Mouse (Mus musculus): Measurements from ENCODE around the gene Tbc1d9b.

Gene Tbc1d9b

GRCm38 (mm10) chr11:50210505-50211151, 79.4 kb downstream of the Tbc1d9b start, which contains the start of the genes Sqstm1 and Mgat4b:
Gene Sqstm1 (minus strand): TSS chr11:50210827.
Gene Mgat4b (plus strand): TSS chr11:50210890.
- peak; percentile 86 for DNase-seq (ENCODE audit: low spot score)

GRCm38 (mm10) chr11:50211322-50212059, 80.3 kb downstream of the Tbc1d9b start:
- no peak for DNase-seq (ENCODE audit: low spot score)

GRCm38 (mm10) chr11:50212060-50212739, 81.0 kb downstream of the Tbc1d9b start:
- DNase-seq (ENCODE audit: low spot score): no peak

GRCm38 (mm10) chr11:50212848-50213758, 81.9 kb downstream of the Tbc1d9b start:
- DNase-seq (ENCODE audit: low spot score): peak; percentile 62

GRCm38 (mm10) chr11:50214631-50215030, 83.4 kb downstream of the Tbc1d9b start:
- no peak for DNase-seq (ENCODE audit: low spot score)

GRCm38 (mm10) chr11:50215633-50216032, 84.4 kb downstream of the Tbc1d9b start:
- DNase-seq (ENCODE audit: low spot score): no peak

- no peak for DNase-seq (ENCODE audit: low spot score)
These were observed 85.6 kb downstream of the Tbc1d9b start for GRCm38 (mm10) chr11:50216724-50217366.

- DNase-seq (ENCODE audit: low spot score): no peak
These were observed 86.6 kb downstream of the Tbc1d9b start for GRCm38 (mm10) chr11:50217811-50218210.

- DNase-seq (ENCODE audit: low spot score): no peak
These were observed 88.6 kb downstream of the Tbc1d9b start for GRCm38 (mm10) chr11:50219833-50220232.

Data from urinary bladder, postnatal 25 days (tissue).